Mouse (Mus musculus) neural tube, embryonic 14.5 days (tissue): Measurements from ENCODE around the gene Dazap1. TPM values are rescaled to one million over a fixed set of nuclear protein-coding genes. Genes with fewer than 3 reads are reported as not detected.
A peak's percentile ranks its signal among the peaks of the same experiment; 100 is the strongest.

Experiments used
- ATAC-seq: fragments of 200-750 bp; cut with Nextera tagmentation; 2 replicates; pipeline ENCODE4 v1.8.0; 2017; ENCODE audit warnings: low read depth, mild to moderate bottlenecking, moderate TSS enrichment, moderate library complexity
- H3K27ac ChIP-seq: fragments of 300-500 bp; sonication (generic); 2 replicates; pipeline ENCODE4 v1.5.1; 2014; ENCODE audit warnings: low read depth, mild to moderate bottlenecking, control low read depth, low read length, moderate library complexity, mixed read lengths
- H3K27me3 ChIP-seq: fragments of 300-500 bp; sonication (generic); 2 replicates; pipeline ENCODE4 v1.6.1; 2014; ENCODE audit warnings: low read length; ENCODE audit not compliant: control insufficient read depth, insufficient read depth
- H3K36me3 ChIP-seq: fragments of 300-500 bp; sonication (generic); 2 replicates; pipeline ENCODE4 v1.6.1; 2014; ENCODE audit warnings: low read length, mixed read lengths; ENCODE audit not compliant: control insufficient read depth, insufficient read depth
- H3K4me1 ChIP-seq: fragments of 300-500 bp; sonication (generic); 2 replicates; pipeline ENCODE4 v1.6.1; 2014; ENCODE audit warnings: low read length; ENCODE audit not compliant: control insufficient read depth, insufficient read depth
- H3K4me2 ChIP-seq: fragments of 300-500 bp; sonication (generic); 2 replicates; pipeline ENCODE4 v1.6.1; 2014; ENCODE audit warnings: mild to moderate bottlenecking, low read depth, low read length, control low read depth
- H3K4me3 ChIP-seq: fragments of 300-500 bp; sonication (generic); 2 replicates; pipeline ENCODE4 v1.5.1; 2014; ENCODE audit warnings: low read depth, low read length, control low read depth, mixed read lengths
- H3K9ac ChIP-seq: fragments of 300-500 bp; sonication (generic); replicated peaks from 2 replicates; pipeline ENCODE4 v1.6.1; 2014; ENCODE audit warnings: low read depth, mild to moderate bottlenecking, control low read depth, low read length, mixed read lengths
- H3K9me3 ChIP-seq: fragments of 300-500 bp; sonication (generic); 2 replicates; pipeline ENCODE4 v1.6.1; 2016; ENCODE audit warnings: low read length; ENCODE audit not compliant: control insufficient read depth
- WGBS: fragments of 180-500 bp; shearing (Covaris S2); extraction: QIAGEN DNeasy Blood & Tissue Kit; methylation state at CpG from one replicate; pipeline ENCODE4 v1.1.7; 2014; 5-methylcytosine and 5-hydroxymethylcytosine counted together
- polyA plus RNA-seq: library from polyadenylated mRNA; unstranded; fragments of >200 nt; fragmentation: Nextera tagmentation; extraction: Ambion mirVana; gene quantifications from 2 replicates; pipeline ENCODE4 v1.2.1, GENCODE M21; 2014

The Dazap1 gene
- polyA plus RNA-seq, 1 experiment from 2014 or later, result 39.8 TPM

DNA sequence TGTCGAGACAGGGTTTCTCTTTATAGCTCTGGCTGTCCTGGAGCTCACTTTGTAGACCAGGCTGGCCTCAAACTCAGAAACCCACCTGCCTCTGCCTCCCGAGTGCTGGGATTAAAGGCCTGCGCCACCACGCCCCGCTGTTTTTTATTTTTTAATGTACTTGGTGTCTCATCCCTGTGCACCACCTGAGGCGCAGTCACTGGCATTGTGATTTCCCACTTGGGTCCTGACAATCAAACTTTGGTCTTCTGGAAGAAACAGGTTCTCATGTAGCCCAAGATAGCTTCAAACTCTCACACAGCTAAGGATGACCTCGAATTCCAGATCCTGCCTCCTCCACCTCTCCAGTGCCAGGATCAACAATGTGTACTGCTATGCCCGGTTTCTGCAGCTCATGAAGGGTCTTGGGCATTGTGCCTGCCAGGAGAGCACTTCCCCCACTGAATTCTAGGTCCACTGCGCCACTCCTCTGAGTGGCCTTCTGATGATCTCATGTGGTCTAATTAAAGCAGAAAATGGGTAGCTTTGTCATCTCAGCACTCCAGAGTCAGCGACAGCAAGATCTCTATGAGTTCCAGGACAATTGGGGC, 1.6 kb downstream of the Dazap1 start:
- Histone ChIP-seq H3K9ac (no peak overlapping the region), H3K36me3 (peaks cover 9% of the 10 kb centered on the region), H3K27ac (no peak overlapping the region), H3K27me3 (no peaks in the 10 kb centered on the region), H3K9me3 (no peaks in the 10 kb centered on the region), H3K4me3 (no peak overlapping the region), H3K4me1 (peaks cover 37% of the 10 kb centered on the region), H3K4me2 (no peak overlapping the region)
- no peak for ATAC-seq
- WGBS, result 94% methylated on average over 10 of the region's 10 CpGs

GRCm38 (mm10) chr10:80264341-80265148, 3.3 kb downstream of the Dazap1 start:
- Histone ChIP-seq H3K9ac (peak overlapping the region; percentile 95), H3K9me3 (no peaks in the 10 kb centered on the region), H3K36me3 (no peaks in the 10 kb centered on the region), H3K27ac (peak overlapping the region; percentile 75), H3K4me3 (peak overlapping the region; percentile 81), H3K4me2 (peak overlapping the region; percentile 70), H3K4me1 (peaks cover 44% of the 10 kb centered on the region), H3K27me3 (no peaks in the 10 kb centered on the region)
- ATAC-seq, result peak; percentile 72
- WGBS, result 3% methylated on average over 70 of the region's 81 CpGs

GRCm38 (mm10) chr10:80265149-80265486, 3.8 kb downstream of the Dazap1 start:
- ATAC-seq, result no peak; the same call in 1 of the 2 replicates
- Histone ChIP-seq H3K9me3 (no peaks in the 10 kb centered on the region), H3K4me3 (peak overlapping the region; percentile 81), H3K27me3 (no peaks in the 10 kb centered on the region), H3K9ac (peak overlapping the region; percentile 95), H3K4me2 (peak overlapping the region; percentile 59), H3K27ac (peak overlapping the region; percentile 75), H3K36me3 (no peaks in the 10 kb centered on the region), H3K4me1 (peaks cover 38% of the 10 kb centered on the region)
- WGBS, result 2% methylated on average over 18 of the region's 18 CpGs

DNA sequence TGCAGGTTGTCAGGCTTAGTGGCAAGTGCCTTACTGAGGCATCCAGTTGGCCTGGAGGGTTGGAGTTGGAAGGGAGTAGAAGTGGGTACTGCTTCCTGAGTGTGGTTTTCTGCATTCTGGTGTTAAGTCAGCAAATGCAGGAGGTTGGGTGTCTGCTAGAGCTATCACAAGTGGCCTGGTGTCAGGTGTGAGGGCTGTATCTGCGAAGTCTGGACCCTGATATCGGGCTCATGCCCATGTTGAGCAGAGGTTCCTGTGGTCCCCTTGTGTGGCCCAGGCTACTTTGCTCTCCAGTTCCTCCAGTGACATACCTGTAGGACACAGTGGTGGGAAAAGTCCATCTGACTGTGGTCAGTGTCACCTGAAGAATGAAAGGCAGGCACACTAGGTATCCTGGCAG, 8.8 kb downstream of the Dazap1 start:
- H3K4me1 ChIP-seq, result peaks cover 33% of the 10 kb centered on the region
- no peak overlapping the region for H3K27ac ChIP-seq
- peaks cover 6% of the 10 kb centered on the region; the same call in 1 of the 2 replicates for H3K36me3 ChIP-seq
- H3K9me3 ChIP-seq, result no peaks in the 10 kb centered on the region
- no peak overlapping the region for H3K4me3 ChIP-seq
- 97% methylated on average over 2 of the region's 2 CpGs for WGBS
- ATAC-seq, result no peak
- H3K9ac ChIP-seq, result no peak overlapping the region
- H3K27me3 ChIP-seq, result no peaks in the 10 kb centered on the region
- no peak overlapping the region for H3K4me2 ChIP-seq

DNA sequence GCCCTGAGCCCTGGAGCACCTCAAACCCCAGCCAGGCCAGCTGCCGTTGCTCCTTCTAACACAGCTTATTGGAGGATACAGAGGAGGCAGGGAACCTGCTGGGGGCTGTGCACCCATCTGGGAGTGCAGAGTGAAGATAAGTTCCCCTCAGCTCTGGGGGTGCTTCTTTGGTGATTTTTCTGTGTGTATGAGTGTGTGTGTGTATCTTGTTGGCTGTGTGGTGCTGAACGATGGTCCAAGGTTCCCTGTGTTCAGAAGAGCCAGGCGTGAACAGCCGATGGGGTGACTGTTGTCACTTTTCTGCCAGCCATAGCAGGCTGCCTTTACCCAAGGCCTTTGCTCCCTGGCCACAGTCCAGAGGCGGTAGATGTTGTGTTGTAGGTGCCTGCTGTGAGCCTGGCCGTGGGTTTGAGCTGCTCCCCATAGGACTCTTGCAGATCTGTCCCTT, 9.5 kb downstream of the Dazap1 start:
- ATAC-seq, result no peak
- Histone ChIP-seq H3K4me1 (peaks cover 31% of the 10 kb centered on the region), H3K4me2 (no peak overlapping the region), H3K9ac (0 out of 2 replicates have a peak overlapping the region, but pooled peaks have one; percentile 34), H3K27me3 (no peaks in the 10 kb centered on the region), H3K27ac (no peak overlapping the region), H3K4me3 (no peak overlapping the region), H3K9me3 (no peaks in the 10 kb centered on the region), H3K36me3 (peaks cover 10% of the 10 kb centered on the region)
- WGBS, result 75% methylated on average over 6 of the region's 6 CpGs

- 87% methylated on average over 5 of the region's 5 CpGs for WGBS
- Histone ChIP-seq H3K4me3 (no peak overlapping the region), H3K9me3 (no peaks in the 10 kb centered on the region), H3K27ac (no peak overlapping the region), H3K36me3 (peaks cover 12% of the 10 kb centered on the region), H3K9ac (0 out of 2 replicates have a peak overlapping the region, but pooled peaks have one; percentile 34), H3K27me3 (no peaks in the 10 kb centered on the region), H3K4me1 (peaks cover 25% of the 10 kb centered on the region), H3K4me2 (no peak overlapping the region)
- no peak for ATAC-seq
These were observed 10.0 kb downstream of the Dazap1 start for GRCm38 (mm10) chr10:80271186-80271843.

GRCm38 (mm10) chr10:80271870-80272585, 10.7 kb downstream of the Dazap1 start:
- no peaks in the 10 kb centered on the region for H3K9me3 ChIP-seq
- H3K4me3 ChIP-seq, result no peak overlapping the region
- H3K27ac ChIP-seq, result no peak overlapping the region
- H3K27me3 ChIP-seq, result no peaks in the 10 kb centered on the region
- peaks cover 16% of the 10 kb centered on the region for H3K36me3 ChIP-seq
- H3K9ac ChIP-seq, result 0 out of 2 replicates have a peak overlapping the region, but pooled peaks have one; percentile 16
- H3K4me2 ChIP-seq, result no peak overlapping the region
- no peak for ATAC-seq
- 90% methylated on average over 8 of the region's 8 CpGs for WGBS
- H3K4me1 ChIP-seq, result peaks cover 18% of the 10 kb centered on the region

DNA sequence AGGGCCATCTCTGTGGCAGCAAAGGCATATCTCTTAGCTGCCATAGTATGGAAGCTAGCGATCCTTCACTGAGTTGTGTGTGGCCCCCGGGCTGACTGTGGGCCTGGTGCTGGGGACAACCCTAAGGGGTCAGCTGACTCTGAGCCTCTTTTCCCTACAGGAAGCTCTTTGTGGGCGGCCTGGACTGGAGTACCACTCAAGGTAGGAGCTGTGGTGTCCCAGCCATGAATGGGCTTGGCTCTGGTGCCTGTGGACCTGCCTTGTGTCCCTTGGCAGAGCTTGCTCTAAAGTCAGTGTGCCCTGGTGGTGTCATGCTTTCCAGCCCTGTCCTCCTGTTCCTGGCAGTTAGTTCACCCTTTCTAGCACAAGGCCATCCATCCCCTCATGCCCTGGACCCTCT, 12.6 kb downstream of the Dazap1 start:
- WGBS, result 97% methylated on average over 3 of the region's 3 CpGs
- Histone ChIP-seq H3K4me3 (no peak overlapping the region), H3K4me1 (peaks cover 4% of the 10 kb centered on the region; the same call in 1 of the 2 replicates), H3K36me3 (peaks cover 34% of the 10 kb centered on the region), H3K27ac (no peak overlapping the region), H3K4me2 (no peak overlapping the region), H3K9ac (no peak overlapping the region), H3K27me3 (no peaks in the 10 kb centered on the region), H3K9me3 (no peaks in the 10 kb centered on the region)
- no peak for ATAC-seq
